Mouse (Mus musculus) thymus, adult 18-20 months (tissue): ENCODE results near the gene Rhof.
A peak's percentile ranks its signal among the peaks of the same experiment; 100 is the strongest.
"Not testable (repeated sequence)": the region's sequence is repeated elsewhere in the genome, so short reads cannot be mapped to it uniquely, and the experiment has no call there.

Source experiments
- DNase-seq, 2 experiments: peaks; one replicate each; pipeline ENCODE4 v3.0.0; 2022; ENCODE audit warnings: mixed read lengths in 2 of 2

Gene Rhof

DNA sequence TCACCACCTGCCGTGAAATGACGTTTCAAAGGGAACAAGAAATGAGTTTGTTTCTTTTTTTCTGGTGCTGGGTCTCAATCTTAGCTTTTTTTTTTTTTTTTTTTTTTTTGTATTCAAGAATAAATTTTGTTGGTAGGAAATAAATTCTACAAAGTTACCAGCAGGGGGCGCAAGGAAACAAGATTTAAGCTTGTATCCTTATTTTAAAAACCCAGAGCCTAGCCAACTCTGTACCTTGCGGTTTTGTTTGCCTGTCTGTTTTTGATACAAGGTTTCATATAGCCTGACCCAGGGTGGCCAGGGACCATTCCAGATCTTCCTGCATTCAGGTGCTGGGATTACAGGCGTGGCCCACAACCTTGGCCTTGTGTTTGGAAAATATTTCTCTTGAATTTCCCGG, 68.3 kb downstream of the Rhof start:
- DNase-seq, result peak in 1 of 2 experiments; percentile 34

DNA sequence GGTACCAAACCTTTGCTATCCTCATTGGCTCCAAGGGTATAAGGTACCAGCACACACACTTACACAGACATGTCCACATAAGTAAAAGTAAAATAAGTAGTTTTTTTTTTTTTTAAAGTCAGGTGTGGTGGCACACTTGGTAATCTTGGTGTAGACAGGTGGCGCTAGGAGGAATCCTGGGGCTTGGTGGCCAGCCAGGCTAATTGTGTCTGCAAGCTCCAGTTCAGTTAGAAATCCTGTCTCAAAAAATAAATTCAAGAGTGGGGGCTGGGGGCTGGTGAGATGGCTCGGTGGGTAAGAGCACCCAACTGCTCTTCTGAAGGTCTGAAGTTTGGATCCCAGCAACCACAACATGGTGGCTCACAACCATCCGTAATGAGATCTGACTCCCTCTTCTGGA, 69.4 kb downstream of the Rhof start:
- DNase-seq, result no peak

DNA sequence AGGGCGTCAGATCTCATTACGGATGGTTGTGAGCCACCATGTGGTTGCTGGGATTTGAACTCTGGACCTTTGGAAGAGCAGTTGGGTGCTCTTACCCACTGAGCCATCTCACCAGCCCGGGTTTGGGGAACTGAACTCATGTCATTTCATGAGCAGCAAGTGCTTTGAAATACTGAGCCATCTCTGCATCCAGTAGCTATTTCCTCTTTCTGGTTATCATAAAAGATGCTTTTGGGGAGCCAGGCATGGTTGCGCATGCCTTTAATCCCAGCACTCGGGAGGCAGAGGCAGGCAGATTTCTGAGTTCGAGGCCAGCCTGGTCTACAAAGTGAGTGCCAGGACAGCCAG, 71.1 kb downstream of the Rhof start:
- DNase-seq, result not testable (repeated sequence)

DNA sequence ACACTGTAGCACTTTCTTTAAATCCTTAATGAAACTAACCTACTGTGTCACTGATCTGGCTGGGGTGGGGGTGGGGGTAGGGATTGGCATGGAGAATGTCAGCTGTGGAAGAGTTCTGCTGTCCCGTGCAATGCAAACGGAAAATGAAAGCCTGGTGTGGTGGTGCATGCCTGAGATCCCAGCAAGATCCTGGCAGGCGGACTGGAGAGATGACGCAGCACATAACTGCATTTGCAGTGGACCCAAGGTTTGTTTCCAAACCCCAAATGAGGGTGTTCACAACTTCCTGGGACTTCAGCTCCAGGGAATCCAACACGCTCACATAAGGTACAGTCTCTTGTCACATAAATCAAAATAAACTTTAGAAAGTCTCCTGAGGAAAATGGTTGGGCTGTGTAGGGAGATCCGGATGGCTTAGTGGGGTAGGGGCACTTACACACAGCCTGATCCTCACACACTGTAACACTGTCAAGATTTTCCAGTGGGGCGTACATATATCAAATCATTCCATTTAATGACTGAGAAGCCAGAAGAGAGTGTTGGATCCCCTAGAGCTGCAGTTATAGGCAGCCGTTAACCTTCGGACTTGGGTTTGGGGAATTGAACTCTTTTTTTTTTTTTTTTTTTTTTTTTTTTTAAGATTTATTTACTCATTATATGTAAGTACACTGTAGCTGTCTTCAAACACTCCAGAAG, 71.6 kb downstream of the Rhof start:
- DNase-seq, result no peak

DNA sequence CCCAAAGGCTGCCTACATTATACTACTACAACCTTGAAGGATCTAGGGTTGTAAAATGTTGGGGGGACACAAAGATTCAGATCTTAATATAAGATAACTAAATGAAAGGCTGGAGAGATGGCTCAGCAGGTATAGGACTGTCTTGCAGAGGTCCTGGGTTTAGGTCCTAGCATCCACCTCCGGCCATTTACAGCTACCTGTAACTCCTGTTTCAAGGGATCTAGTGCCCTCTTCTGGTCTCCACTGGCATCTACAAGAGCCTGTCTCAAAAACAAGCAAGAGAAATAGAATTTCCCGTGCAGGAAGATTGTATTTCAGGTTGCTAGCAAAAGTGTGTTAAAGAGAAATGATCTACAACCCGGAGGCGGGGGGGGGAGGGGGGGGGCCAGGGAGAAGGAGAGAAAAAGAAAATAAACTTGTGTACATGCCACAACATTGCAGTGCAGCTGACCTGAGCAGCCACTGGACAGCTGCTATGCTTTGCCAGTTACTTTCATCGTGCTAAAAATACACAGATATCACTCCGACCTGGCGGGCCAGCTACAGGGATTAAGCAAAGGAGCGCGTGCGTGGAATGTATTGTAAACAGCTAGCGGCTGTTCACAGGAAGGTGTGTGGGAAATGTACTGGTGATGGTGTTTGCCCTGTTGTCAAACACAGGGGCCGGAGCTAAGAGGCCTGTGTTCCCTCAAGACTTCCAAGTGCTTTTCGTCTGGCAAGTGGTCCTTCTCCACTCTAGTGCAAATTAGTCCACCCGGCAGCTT, 72.6 kb downstream of the Rhof start:
- peak in 1 of 2 experiments; percentile 56 for DNase-seq

DNA sequence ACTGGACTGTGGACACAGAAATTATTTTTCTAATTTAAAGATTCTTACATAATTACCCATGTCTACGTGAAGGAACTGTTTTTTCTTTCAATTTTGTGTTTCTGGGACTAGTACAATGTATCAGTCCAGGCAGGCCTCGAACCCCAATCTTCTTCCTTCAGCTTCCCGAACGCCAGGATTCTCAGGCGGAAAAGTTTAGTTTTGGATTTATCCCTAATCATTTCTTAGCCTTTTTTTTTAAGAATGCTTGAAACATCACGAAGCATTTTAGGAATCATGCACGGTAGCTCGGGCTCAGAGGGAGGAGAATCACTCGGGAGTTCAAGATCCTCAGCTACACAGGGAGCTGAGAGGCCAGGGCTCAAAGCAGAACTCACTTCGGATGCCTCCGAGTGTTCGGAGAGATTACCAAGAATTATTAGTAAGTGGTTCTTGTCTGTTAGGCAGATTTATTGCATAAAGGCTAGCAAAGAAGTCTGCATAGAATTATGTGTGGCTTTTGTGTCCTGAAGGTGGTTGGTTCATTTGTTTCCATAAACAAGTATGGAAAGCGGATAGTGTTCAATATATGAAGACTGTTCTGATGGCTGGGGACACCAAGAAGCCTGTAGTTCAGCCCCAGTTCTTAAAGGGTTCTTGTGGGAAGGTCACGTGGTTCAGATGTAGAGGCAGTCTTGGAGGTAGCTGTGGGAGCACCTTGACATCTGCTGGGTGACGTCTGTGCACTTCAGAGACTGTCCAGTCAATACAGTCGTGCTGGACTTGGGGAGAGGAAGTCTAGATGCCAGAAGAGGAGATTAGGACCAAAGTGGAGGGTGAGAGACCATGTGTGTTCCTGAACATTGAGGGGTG, 74.0 kb downstream of the Rhof start:
- peak in 1 of 2 experiments; percentile 51 for DNase-seq

DNA sequence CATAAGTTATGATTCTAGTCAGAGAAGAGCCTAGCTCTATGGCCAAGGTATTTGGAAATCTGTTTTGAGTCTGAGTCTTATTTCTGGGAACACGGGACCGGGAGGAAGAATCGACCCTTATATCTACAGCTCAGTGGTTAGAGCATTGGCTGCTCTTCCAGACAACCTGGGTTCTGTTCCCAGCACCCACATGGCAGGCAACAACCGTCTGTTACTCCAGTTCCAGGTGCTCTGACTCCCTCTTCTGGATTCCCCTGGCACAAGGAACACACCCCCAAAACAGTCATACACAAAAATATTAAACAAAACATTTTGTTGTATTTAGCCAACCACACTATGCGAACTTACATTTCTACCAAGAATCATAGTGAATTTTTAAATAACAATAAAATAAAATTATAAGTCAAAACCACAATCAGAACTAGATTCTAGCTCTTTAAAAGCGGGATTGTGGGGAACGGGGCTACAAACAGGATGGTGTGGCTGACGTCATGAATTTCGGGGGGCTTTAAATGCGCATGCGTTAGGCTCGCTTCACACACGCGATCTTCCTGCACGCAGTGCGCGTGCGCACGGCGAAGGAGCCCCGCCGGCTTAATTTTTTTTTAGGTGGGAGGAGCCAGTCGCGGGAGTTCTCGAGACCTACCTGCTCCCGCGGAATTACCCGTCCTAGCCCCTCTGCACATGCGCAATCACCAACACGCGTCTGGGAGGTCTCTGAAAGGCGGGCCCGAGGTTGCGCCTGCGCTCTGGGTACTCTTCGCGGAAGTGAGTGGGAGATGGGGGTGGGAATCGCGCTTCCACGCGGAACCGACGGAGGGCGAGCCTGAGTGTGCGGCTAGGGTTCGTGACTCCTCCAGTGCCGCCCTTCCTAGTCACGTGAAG, 74.9 kb downstream of the Rhof start:
- peak; percentile 100 for DNase-seq
